Mouse (Mus musculus): ENCODE data around the gene Srcin1. TPM values are rescaled to one million over a fixed set of nuclear protein-coding genes. Genes with fewer than 3 reads are reported as not detected.
A peak's percentile ranks its signal among the peaks of the same experiment; 100 is the strongest.

The Srcin1 gene
- 0.01 and 0.10 TPM in 2 replicates for polyA plus RNA-seq (2016; fragmentation: Nextera tagmentation; extraction: Ambion mirVana)

DNA sequence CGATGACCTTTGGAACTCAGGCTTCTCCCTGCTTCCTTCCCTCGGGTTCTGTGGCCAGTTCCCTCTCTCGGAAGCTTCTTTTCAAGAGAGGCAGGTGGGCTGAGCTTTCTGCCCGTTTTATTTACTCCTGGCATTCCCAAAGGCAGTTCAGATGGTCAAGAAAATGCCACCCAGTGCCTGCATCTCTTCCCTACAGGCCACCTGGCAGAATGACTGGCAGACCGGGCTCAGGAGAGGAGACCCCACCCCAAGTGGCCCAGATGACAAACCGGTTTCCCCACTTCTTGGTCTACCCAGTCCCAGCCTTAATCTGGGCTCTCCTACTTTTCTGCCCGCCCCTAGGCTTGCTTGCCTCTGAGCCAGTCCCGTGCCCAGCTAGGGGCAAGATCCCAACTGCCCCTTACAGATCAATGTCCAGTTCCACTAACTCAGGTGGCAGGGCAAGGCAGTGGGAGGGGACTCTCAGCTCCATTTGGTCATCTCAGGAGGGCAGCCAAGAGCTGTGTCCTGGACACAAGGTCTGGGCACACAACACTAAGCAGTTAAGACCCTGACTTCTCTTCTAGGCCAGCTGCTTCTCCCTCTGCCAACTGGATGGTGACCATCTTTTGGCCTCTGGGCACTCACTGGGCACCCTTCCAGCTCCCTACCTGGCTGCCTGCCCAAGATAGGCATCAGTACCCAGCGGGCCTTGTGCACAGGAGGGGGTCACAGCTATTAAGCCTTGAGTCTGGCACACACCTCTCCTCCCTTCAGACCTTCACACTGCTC, at the start of gene Srcin1:
TSS of gene Srcin1 (minus strand) at position 51 of the 771 bp plus-strand sequence.
- Histone ChIP-seq H3K27ac (no peak within 1 kb of the TSS), H3K9me3 (replicated peaks) (no peaks in the 10 kb centered on the region), H3K4me1 (peaks cover 20% of the 10 kb centered on the region), H3K27me3 (replicated peaks) (peaks cover 97% of the 10 kb centered on the region), H3K4me3 (peak within 1 kb of the TSS; percentile 61), H3K9ac (peak within 1 kb of the TSS; percentile 41), H3K36me3 (no peaks in the 10 kb centered on the region), H3K4me2 (peak within 1 kb of the TSS; percentile 93)
- WGBS (ENCODE audit: insufficient replicate concordance): 18% methylated on average over 9 of the region's 9 CpGs
- ATAC-seq: no peak

DNA sequence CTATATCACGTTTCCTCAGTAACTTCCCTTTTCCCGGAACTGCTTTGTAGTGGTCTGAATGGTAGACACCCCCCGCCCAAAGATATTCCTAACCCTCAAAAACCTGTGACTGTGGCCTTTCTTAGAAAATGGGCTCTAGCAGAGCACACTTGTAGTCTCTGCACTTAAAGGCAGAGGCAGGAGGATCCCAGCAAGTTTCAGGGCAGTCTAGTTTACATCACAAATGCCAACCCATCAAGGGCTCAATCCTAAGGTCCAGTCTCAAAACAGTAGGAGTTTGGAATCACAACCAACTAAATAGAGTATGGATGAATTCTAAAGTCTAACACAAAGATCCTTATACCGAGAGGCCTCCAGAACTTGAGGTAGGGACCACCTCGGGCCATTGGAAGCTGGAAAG, 49.6 kb upstream of the Srcin1 start:
- H3K4me2 ChIP-seq: no peak overlapping the region
- H3K36me3 ChIP-seq: no peaks in the 10 kb centered on the region
- peaks cover 80% of the 10 kb centered on the region for H3K27me3 ChIP-seq (replicated peaks)
- H3K27ac ChIP-seq: no peak overlapping the region
- H3K4me1 ChIP-seq: peaks cover 24% of the 10 kb centered on the region
- H3K4me3 ChIP-seq: no peak overlapping the region
- H3K9me3 ChIP-seq (replicated peaks): no peaks in the 10 kb centered on the region
- no peak overlapping the region for H3K9ac ChIP-seq
- no peak for ATAC-seq
- WGBS (ENCODE audit: insufficient replicate concordance): 31% methylated on average over 5 of the region's 5 CpGs

DNA sequence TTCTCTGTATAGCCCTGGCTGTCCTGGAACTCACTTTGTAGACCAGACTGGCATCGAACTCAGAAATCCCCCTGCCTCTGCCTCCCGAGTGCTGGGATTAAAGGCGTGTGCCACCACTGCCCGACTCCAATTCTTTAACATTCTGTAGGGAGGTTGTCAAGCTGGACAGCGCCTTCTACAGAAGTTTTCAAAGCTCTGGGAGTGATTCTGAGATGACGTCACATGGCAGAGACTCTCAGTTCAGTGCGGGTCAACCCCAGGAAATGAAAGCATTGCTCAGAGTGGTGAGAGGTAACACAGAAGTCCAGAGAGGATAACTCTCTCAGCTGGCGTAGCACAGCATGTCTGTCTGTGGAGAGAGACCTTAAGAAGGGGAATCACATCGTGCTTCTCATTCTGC, 47.2 kb upstream of the Srcin1 start:
- no peak for ATAC-seq
- WGBS (ENCODE audit: insufficient replicate concordance): 43% methylated on average over 9 of the region's 9 CpGs
- no peaks in the 10 kb centered on the region for H3K9me3 ChIP-seq (replicated peaks)
- no peak overlapping the region for H3K27ac ChIP-seq
- peaks cover 7% of the 10 kb centered on the region for H3K4me1 ChIP-seq
- no peak overlapping the region for H3K4me2 ChIP-seq
- no peak overlapping the region for H3K9ac ChIP-seq
- H3K27me3 ChIP-seq (replicated peaks): peaks cover 61% of the 10 kb centered on the region
- H3K36me3 ChIP-seq: no peaks in the 10 kb centered on the region
- no peak overlapping the region for H3K4me3 ChIP-seq

DNA sequence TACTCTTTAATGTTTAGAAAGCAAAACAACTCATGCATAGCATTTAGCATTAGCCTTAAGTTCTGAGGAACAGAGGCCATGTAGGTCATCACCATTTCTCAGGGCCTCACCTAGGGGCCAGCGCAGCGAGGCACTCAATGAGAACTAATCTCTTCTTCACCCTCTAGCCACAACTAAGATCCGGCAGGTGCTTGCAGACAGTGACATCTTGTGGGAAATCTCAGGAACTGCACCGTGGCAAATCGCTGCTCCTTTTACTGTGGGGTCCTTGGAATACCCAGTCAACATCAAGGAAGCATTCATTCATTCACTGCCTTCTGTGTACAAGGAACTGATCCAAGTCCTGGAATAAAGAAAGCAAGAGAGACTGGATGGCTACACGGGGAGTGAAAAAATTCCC, 46.5 kb upstream of the Srcin1 start:
- no peak for ATAC-seq
- H3K27me3 ChIP-seq (replicated peaks): peaks cover 61% of the 10 kb centered on the region

DNA sequence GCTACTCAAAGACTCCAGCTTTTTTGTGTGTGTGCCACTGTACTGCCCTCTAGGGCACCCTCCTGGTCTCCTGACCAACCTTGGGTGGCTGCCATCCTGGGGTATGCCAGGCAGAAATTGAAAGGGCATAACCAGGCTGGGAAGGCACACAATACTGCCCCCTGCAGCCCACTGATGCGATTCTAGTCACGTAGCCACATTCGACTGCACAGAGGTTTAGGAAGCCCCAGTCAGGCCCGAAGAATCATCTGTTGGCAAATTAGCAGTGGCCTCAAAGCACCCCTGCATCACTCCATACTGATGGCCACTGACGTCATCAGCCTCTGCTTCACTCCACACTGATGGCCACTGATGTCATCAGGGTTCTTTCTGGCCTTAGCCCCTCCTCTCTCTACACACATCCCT, 43.4 kb upstream of the Srcin1 start:
- Histone ChIP-seq H3K4me3 (no peak overlapping the region), H3K4me2 (no peak overlapping the region), H3K36me3 (no peaks in the 10 kb centered on the region), H3K9ac (no peak overlapping the region), H3K4me1 (peaks cover 10% of the 10 kb centered on the region), H3K27me3 (replicated peaks) (peaks cover 59% of the 10 kb centered on the region), H3K9me3 (replicated peaks) (no peaks in the 10 kb centered on the region), H3K27ac (no peak overlapping the region)
- WGBS (ENCODE audit: insufficient replicate concordance): 49% methylated on average over 5 of the region's 5 CpGs
- ATAC-seq: no peak

More for the DNA sequence above, 46.5 kb upstream of the Srcin1 start:
- Histone ChIP-seq H3K27ac (no peak overlapping the region), H3K9me3 (replicated peaks) (no peaks in the 10 kb centered on the region), H3K4me3 (no peak overlapping the region), H3K4me1 (peaks cover 10% of the 10 kb centered on the region), H3K9ac (no peak overlapping the region), H3K36me3 (no peaks in the 10 kb centered on the region), H3K4me2 (no peak overlapping the region)
- WGBS (ENCODE audit: insufficient replicate concordance): 2% methylated on average over 6 of the region's 6 CpGs

DNA sequence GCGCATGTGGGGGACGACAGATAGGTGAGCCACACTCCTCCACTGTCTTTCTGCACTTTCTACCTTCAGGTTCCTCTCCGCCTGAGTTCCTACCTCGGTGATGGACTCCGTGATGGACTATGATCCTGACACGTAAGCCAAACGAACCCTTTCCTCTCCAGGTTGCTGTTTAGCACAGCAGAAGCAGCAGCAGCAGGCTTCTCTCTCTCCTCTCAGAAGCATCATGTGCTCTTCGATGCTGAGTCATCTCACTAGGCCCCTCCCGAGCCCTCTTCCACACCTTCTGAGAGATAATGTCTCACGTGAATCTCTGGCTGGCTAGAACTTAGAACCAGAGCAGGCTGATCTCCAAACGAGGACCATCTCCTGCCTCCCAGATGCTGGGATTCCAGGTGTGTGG, 42.4 kb upstream of the Srcin1 start:
- 42% methylated on average over 11 of the region's 11 CpGs for WGBS (ENCODE audit: insufficient replicate concordance)
- Histone ChIP-seq H3K4me1 (peaks cover 10% of the 10 kb centered on the region), H3K27me3 (replicated peaks) (peaks cover 49% of the 10 kb centered on the region), H3K9ac (no peak overlapping the region), H3K4me2 (peak overlapping the region; percentile 2; the same call in 1 of the 2 replicates), H3K9me3 (replicated peaks) (no peaks in the 10 kb centered on the region), H3K27ac (no peak overlapping the region), H3K36me3 (no peaks in the 10 kb centered on the region), H3K4me3 (no peak overlapping the region)
- no peak for ATAC-seq

DNA sequence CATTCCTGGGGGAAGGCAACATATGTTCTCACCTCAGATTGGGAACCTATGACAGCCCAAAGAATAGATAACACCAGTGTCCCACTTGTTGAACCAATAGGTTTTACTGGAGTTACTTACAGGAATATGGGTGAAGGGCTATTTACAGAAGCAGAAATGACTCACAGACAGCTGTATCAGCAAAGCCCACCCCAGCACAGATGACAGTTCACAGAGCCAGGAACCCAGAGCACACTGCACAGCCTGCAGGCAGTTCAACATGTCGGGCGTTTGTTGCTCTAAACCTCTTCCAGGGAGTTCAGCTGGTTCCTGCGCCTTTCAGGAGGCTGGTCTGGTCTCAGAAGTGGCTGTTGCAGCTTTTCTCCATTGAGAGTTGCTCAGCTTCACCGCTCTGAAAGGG, 39.3 kb upstream of the Srcin1 start:
- peaks cover 58% of the 10 kb centered on the region for H3K27me3 ChIP-seq (replicated peaks)
- no peak overlapping the region for H3K27ac ChIP-seq
- peaks cover 10% of the 10 kb centered on the region for H3K4me1 ChIP-seq
- no peak overlapping the region for H3K4me3 ChIP-seq
- no peaks in the 10 kb centered on the region for H3K9me3 ChIP-seq (replicated peaks)
- no peak overlapping the region for H3K9ac ChIP-seq
- 60% methylated on average over 4 of the region's 4 CpGs for WGBS (ENCODE audit: insufficient replicate concordance)
- no peak for ATAC-seq
- H3K36me3 ChIP-seq: no peaks in the 10 kb centered on the region
- no peak overlapping the region for H3K4me2 ChIP-seq

DNA sequence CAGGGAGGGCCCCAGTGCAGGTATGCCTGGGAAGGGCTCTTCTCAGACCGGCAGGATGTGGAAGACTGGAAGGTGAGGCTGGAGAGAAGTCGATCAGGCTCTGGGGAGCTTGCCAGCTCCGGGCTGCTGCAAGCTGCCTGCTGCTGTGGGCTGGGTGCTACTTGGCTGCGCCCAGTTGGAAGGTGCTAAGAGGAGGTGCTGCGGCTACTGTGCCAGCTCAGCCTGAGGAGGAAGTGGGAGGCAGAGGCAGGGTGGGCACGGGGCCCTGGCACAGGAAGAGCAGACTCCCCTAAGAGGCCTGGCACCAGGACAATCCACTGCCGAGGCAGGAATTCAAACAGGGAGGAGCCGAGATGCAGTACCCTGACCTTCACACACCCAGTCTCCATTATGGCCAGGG, 35.1 kb upstream of the Srcin1 start:
- no peak overlapping the region for H3K27ac ChIP-seq
- H3K9ac ChIP-seq: no peak overlapping the region
- no peaks in the 10 kb centered on the region for H3K36me3 ChIP-seq
- no peaks in the 10 kb centered on the region for H3K4me1 ChIP-seq
- peaks cover 65% of the 10 kb centered on the region for H3K27me3 ChIP-seq (replicated peaks)
- H3K9me3 ChIP-seq (replicated peaks): no peaks in the 10 kb centered on the region
- H3K4me2 ChIP-seq: no peak overlapping the region
- WGBS (ENCODE audit: insufficient replicate concordance): 59% methylated on average over 8 of the region's 8 CpGs
- ATAC-seq: no peak
- H3K4me3 ChIP-seq: no peak overlapping the region

DNA sequence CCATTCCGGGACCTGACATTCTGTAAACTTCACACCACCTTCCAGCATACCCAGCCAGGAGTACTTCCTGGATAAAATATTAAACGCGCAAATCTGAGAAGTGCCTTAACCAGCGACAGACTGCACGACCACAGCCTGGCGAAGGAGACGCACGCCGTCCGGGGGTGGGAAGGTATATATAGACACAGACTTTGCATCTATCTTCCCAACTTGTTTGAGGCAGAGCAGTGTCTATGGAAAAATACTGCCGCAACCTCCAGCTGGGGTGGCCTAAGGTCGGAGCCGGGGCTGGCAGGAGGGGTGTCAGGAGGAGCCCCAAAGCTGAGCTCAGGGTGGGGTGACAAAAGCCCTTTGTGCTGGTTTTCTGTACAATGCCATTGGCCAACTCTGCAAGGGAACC, 33.8 kb upstream of the Srcin1 start:
- Histone ChIP-seq H3K4me3 (no peak overlapping the region), H3K27ac (no peak overlapping the region), H3K27me3 (replicated peaks) (peaks cover 57% of the 10 kb centered on the region), H3K9ac (no peak overlapping the region), H3K4me2 (no peak overlapping the region), H3K4me1 (no peaks in the 10 kb centered on the region), H3K9me3 (replicated peaks) (no peaks in the 10 kb centered on the region), H3K36me3 (no peaks in the 10 kb centered on the region)
- 75% methylated on average over 13 of the region's 13 CpGs for WGBS (ENCODE audit: insufficient replicate concordance)
- no peak for ATAC-seq

DNA sequence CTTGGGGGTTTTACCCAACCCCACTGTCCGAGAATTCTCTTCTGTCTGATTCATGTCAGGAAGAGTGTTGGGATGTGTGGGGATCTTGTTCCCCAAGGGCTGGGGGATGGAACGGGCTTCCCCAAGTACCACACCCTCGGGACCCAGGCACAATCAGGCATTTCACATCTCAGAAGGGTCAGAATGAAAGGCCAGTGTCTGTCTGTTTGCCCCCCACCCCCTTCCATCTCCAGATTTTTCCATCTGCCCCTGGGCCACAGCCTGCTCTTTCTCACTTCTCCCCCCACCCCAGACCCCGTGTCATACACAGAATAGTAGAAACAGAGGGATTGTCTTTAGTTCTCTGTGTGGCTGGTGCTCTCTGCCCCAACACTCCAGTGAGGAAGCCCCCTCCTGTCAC, 32.9 kb upstream of the Srcin1 start:
- H3K36me3 ChIP-seq: no peaks in the 10 kb centered on the region
- H3K4me1 ChIP-seq: no peaks in the 10 kb centered on the region
- H3K4me2 ChIP-seq: no peak overlapping the region
- WGBS (ENCODE audit: insufficient replicate concordance): 60% methylated on average over 4 of the region's 4 CpGs
- H3K9ac ChIP-seq: no peak overlapping the region
- no peak for ATAC-seq
- H3K27me3 ChIP-seq (replicated peaks): peaks cover 58% of the 10 kb centered on the region
- no peaks in the 10 kb centered on the region for H3K9me3 ChIP-seq (replicated peaks)
- H3K4me3 ChIP-seq: no peak overlapping the region
- H3K27ac ChIP-seq: no peak overlapping the region

DNA sequence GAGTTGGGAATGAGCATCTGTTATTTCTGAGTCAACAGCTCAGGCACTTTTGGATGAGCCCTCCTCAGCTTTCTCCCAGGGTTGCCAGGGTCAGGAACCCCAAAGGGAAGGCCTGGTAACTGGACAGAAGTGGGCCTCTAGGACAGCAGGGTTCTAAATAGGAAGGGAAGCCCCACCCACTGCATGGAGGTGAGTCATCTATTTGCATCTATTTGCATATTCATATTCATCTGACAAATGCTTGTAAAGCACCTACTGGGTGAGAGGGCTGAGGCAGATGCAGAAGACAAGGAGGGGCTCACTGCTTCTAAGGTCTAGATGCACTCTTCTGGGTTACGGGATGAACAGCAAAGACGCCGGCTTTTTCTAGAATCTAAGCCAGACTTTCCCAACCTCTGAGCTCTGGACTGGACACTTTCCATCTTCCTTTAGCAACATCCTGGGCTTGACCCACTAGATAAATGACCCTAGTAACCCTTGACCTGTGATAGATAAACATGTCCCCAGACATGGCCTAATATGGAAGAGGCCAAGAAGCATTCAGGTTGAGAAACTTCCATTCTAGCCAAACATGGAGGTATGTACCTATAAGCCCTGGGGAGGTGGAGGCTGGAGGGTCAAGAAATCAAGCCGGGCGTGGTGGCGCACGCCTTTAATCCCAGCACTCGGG, 31.2 kb upstream of the Srcin1 start:
- no peaks in the 10 kb centered on the region for H3K4me1 ChIP-seq
- peaks cover 72% of the 10 kb centered on the region for H3K27me3 ChIP-seq (replicated peaks)
- H3K36me3 ChIP-seq: no peaks in the 10 kb centered on the region
- 80% methylated on average over 8 of the region's 8 CpGs for WGBS (ENCODE audit: insufficient replicate concordance)
- ATAC-seq: no peak
- H3K9ac ChIP-seq: no peak overlapping the region
- no peak overlapping the region for H3K4me2 ChIP-seq
- no peak overlapping the region for H3K27ac ChIP-seq
- no peak overlapping the region for H3K4me3 ChIP-seq
- no peaks in the 10 kb centered on the region for H3K9me3 ChIP-seq (replicated peaks)

DNA sequence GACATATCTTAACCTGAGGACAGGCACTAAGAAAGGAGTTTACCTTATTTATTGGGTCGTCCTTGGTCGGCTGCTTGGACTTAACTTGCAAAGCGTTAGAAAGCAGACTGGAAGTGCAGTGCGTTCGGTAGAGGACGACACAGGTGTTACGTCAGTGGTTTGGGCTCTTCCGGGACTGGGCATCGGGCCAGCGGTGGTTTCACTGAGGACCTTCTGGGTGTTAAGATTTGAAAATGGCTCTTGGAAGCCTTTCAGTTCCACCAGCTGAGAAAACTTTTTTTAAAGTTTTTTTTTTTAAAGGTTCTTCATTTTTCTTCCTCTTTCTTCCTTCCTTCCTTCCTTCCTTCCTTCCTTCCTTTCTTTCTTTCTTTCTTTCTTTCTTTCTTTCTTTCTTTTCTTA, 27.9 kb upstream of the Srcin1 start:
- Histone ChIP-seq H3K36me3 (no peaks in the 10 kb centered on the region), H3K27me3 (replicated peaks) (peaks cover 42% of the 10 kb centered on the region), H3K9ac (no peak overlapping the region), H3K27ac (no peak overlapping the region), H3K4me3 (no peak overlapping the region), H3K4me1 (no peaks in the 10 kb centered on the region), H3K9me3 (replicated peaks) (no peaks in the 10 kb centered on the region), H3K4me2 (no peak overlapping the region)
- no peak for ATAC-seq
- 61% methylated on average over 10 of the region's 10 CpGs for WGBS (ENCODE audit: insufficient replicate concordance)

Data from liver, embryonic 12.5 days (tissue).